23 mouse cellular contexts compared by ENCODE assay signal in the genomic region with DNA sequence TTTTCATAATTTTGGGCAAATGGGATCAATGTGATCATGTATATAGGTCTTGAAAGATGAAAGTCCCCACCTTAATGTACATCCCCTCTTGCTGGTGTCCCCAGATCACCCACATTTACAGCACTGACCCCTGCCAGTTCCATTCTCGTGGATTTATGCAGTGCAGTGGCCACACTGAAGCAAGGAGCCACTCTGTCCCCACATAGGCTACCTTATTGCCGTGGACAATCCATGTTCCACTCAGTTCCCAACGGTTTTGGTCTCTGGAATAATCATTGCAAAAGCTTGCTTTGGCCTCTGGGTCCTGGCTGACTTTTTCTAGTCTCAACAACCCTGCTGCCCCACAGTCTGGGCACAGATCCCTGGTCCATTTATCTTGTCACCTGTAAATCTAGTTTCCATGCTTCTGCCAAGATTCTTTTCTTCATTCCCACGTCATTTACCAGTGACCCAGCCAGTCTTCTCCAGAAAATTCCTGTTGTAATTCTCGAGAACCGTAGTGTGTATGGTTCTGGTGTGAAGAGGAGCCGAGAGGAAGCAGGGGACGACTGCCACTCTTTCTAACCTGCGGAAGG. TPM values are rescaled to one million over a fixed set of nuclear protein-coding genes. Genes with fewer than 3 reads are reported as not detected.
DNase-seq lines count a peak whose midpoint lies in the region; ATAC-seq and TF ChIP-seq lines count a peak whose summit lies in the region.
"Had no signal": no experiment of that assay in that cellular context is flagged by ENCODE, and none has a peak within 500 bp of the region (broad histone marks: within the 10 kb centered on the region; RNA-seq: fewer than 3 reads in every experiment).

No protein-coding gene starts in this region.

- no peak for TF ChIP-seq CTCF in stomach, postnatal 0 days (IDR thresholded peaks at IDR 0.05; ENCODE audit: low read depth)

- no peak overlapping the region for H3K4me2 ChIP-seq in stomach, postnatal 0 days (replicated peaks; ENCODE audit: low read depth)
- H3K4me2 ChIP-seq: embryonic facial prominence, embryonic 13.5 days; forebrain, embryonic 13.5 days; heart, embryonic 12.5 days; hindbrain, embryonic 14.5 days; intestine, embryonic 15.5 days had no signal

- H3K27me3 ChIP-seq in stomach, postnatal 0 days (ENCODE audit: control insufficient read depth, insufficient read depth, low read length) = no peaks in the 10 kb centered on the region
- H3K27me3 ChIP-seq: embryonic facial prominence, embryonic 13.5 days; heart, embryonic 12.5 days; intestine, embryonic 15.5 days; Patski had no signal

- 0 out of 2 replicates have a peak overlapping the region, but pooled peaks have one; percentile 24 for H3K27ac ChIP-seq in stomach, postnatal 0 days (replicated peaks)
- H3K27ac ChIP-seq: embryonic facial prominence, embryonic 13.5 days; forebrain, embryonic 13.5 days; gastrocnemius, adult 2 months; heart, adult 2 months; hindbrain, embryonic 14.5 days; intestine, embryonic 15.5 days had no signal

- H3K9ac ChIP-seq in stomach, postnatal 0 days (ENCODE audit: low read length) = no peak overlapping the region
- H3K9ac ChIP-seq: embryonic facial prominence, embryonic 13.5 days; forebrain, embryonic 13.5 days; heart, embryonic 12.5 days; hindbrain, embryonic 14.5 days; intestine, embryonic 15.5 days had no signal

- DNase-seq in adrenal gland, postnatal 36 days = peak; percentile 38 to 63
- DNase-seq in adrenal gland, postnatal 4 days (ENCODE audit: low spot score in 2 of 2) = no peak
- DNase-seq in 3T3-L1 (ENCODE audit: low read depth, low spot score) (peak; percentile 47), NIH3T3 (ENCODE audit: low read depth) (peak; percentile 44)
- DNase-seq in stomach, postnatal 0 days (ENCODE audit: low spot score) = no peak
- DNase-seq in gastrocnemius, postnatal 36 days = no peak
- DNase-seq: B cell, adult 2 months; cerebellum, adult 18-20 months; cerebellum, adult 9-11 months; gastrocnemius, adult 2 months; gastrocnemius, postnatal 25 days; heart, adult 2 months; kidney, adult 18-20 months had no signal

- no peaks in the 10 kb centered on the region for H3K9me3 ChIP-seq in stomach, postnatal 0 days (ENCODE audit: control insufficient read depth, low read length)
- H3K9me3 ChIP-seq: embryonic facial prominence, embryonic 13.5 days; forebrain, embryonic 13.5 days; G1E; heart, embryonic 12.5 days; hindbrain, embryonic 10.5 days; intestine, embryonic 15.5 days had no signal

- no peaks in the 10 kb centered on the region for H3K36me3 ChIP-seq in stomach, postnatal 0 days (ENCODE audit: control insufficient read depth, insufficient read depth, low read length)
- H3K36me3 ChIP-seq: embryonic facial prominence, embryonic 13.5 days; heart, embryonic 12.5 days; hindbrain, embryonic 10.5 days; intestine, embryonic 15.5 days had no signal

- intact Hi-C loops in gastrocnemius, postnatal 36 days (cut with DNase I) = no loop called here

- no peak overlapping the region for H3K4me3 ChIP-seq in stomach, postnatal 0 days (ENCODE audit: low read depth, low read length)
- H3K4me3 ChIP-seq: embryonic facial prominence, embryonic 13.5 days; forebrain, embryonic 13.5 days; gastrocnemius, adult 2 months; heart, adult 2 months; heart, embryonic 12.5 days; hindbrain, embryonic 10.5 days; intestine, embryonic 15.5 days had no signal

- 71% methylated on average over 9 of the region's 9 CpGs for WGBS in stomach, postnatal 0 days

- no peak for ATAC-seq in stomach, postnatal 0 days (ENCODE audit: low FRiP score, low TSS enrichment)
- ATAC-seq: activated CD4-positive, CD25-positive, alpha-beta regulatory T cell, adult 4 months; CD4-positive, CD25-positive, alpha-beta regulatory T cell, adult 4 months; forebrain, embryonic 13.5 days; intestine, embryonic 15.5 days; Patski had no signal

- H3K4me1 ChIP-seq in stomach, postnatal 0 days (replicated peaks; ENCODE audit: control insufficient read depth, insufficient read depth) = peaks cover 2% of the 10 kb centered on the region; the same call in 1 of the 2 replicates

- no peak for TF ChIP-seq EP300 in stomach, postnatal 0 days (optimal IDR thresholded peaks at IDR 0.05)

RNA-seq across cellular contexts. Expression of a gene that starts 18.9 kb away (rescaled TPM):
- 1 to 10 TPM; 5.3 to 9.2 TPM for total RNA-seq in adrenal gland, postnatal 36 days (2021)
- 1 to 10 TPM; 6.4 to 7.0 TPM for total RNA-seq in adrenal gland, postnatal 4 days (2021)
- 0.51 and 0.62 TPM in 2 replicates for polyA plus RNA-seq in stomach, postnatal 0 days (2015; fragmentation: Nextera tagmentation; extraction: Ambion mirVana)
- total RNA-seq in gastrocnemius, postnatal 36 days (2021) = under 1 TPM; 0.20 to 0.44 TPM
- polyA plus RNA-seq: G1E, Patski had no signal

Comparison
In these comparisons a context has a peak if more than half of its experiments do, and no peak if none do; other contexts are left out.
1. DNase-seq: peak in adrenal gland, postnatal 36 days (2 of 2), 3T3-L1 (single experiment) and NIH3T3 (single experiment); none in adrenal gland, postnatal 4 days (0 of 2), stomach, postnatal 0 days (single experiment) and gastrocnemius, postnatal 36 days (0 of 2).
2. RNA of a gene that starts 18.9 kb away (total RNA-seq): 5.3 to 9.2 TPM in adrenal gland, postnatal 36 days and 6.4 to 7.0 TPM in adrenal gland, postnatal 4 days; 0.20 to 0.44 TPM in gastrocnemius, postnatal 36 days; every median in the first group is over 4 times any median in the second.